Comparison of ENCODE assay signal across 23 mouse cellular contexts in the genomic region with DNA sequence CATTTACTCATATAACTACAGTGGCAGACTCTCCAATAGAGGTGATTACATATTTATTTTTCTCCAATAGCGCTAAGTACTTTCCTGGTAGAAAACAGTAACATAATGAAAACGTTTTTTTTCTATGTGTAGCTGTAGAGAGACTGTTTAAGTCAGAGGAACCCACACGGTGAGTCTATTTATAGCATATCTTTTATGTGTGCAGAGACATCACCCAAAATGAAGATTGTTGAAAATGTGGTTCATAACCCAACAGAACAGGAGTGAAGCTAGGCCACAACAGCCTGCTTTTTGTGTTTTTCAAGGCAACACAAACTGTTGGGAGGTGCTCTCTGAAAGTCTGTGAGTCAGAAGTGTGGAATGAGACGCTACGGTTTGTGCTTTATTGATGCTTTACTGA. TPM values are rescaled to one million over a fixed set of nuclear protein-coding genes. Genes with fewer than 3 reads are reported as not detected.
DNase-seq lines count a peak whose midpoint lies in the region; ATAC-seq lines count a peak whose summit lies in the region.
"Had no signal": no experiment of that assay in that cellular context is flagged by ENCODE, and none has a peak within 500 bp of the region (broad histone marks: within the 10 kb centered on the region; RNA-seq: fewer than 3 reads in every experiment).

No protein-coding gene starts in this region.

- ATAC-seq in heart, embryonic 14.5 days (ENCODE audit: insufficient number of reproducible peaks, insufficient read depth, low FRiP score, low read depth), result no peak
- peak; percentile 53 for ATAC-seq in inflammation-experienced regulatory T-cells, adult 6 months
- no peak for ATAC-seq in hindbrain, embryonic 13.5 days (ENCODE audit: low FRiP score)

- H3K9me3 ChIP-seq in heart, embryonic 14.5 days (ENCODE audit: control insufficient read depth, low read length), result no peaks in the 10 kb centered on the region
- no peaks in the 10 kb centered on the region for H3K9me3 ChIP-seq in hindbrain, embryonic 13.5 days
- H3K9me3 ChIP-seq: embryonic facial prominence, embryonic 12.5 days; heart, embryonic 13.5 days; hindbrain, embryonic 10.5 days; limb, embryonic 10.5 days; liver, embryonic 15.5 days; lung, embryonic 15.5 days; neural tube, embryonic 12.5 days had no signal

- H3K9ac ChIP-seq in heart, embryonic 14.5 days (ENCODE audit: low read length), result no peak overlapping the region
- H3K9ac ChIP-seq in hindbrain, embryonic 13.5 days, result no peak overlapping the region
- H3K9ac ChIP-seq: embryonic facial prominence, embryonic 12.5 days; heart, embryonic 13.5 days; liver, embryonic 15.5 days; lung, embryonic 15.5 days; neural tube, embryonic 12.5 days had no signal

- intact Hi-C loops in heart, postnatal 25 days (cut with DNase I), result no loop called here

- no peak for DNase-seq in heart, postnatal 25 days (ENCODE audit: low spot score)
- DNase-seq in thymus, postnatal 0 days (ENCODE audit: low spot score), result peak; percentile 69
- DNase-seq in thymus, postnatal 14 days, result no peak
- no peak for DNase-seq in layer of hippocampus, postnatal 25 days (ENCODE audit: extremely low spot score in 1 of 2, low spot score in 1 of 2)
- DNase-seq: cerebellum, adult 18-20 months; cerebellum, postnatal 25 days; kidney, adult 18-20 months; kidney, postnatal 4 days; liver; lung, postnatal 4 days; midbrain, embryonic 14.5 days; right cerebral cortex, postnatal 25 days; spleen, adult 18-20 months had no signal

- no peaks in the 10 kb centered on the region for H3K27me3 ChIP-seq in heart, embryonic 14.5 days (ENCODE audit: control insufficient read depth, insufficient read depth, low read length)
- no peaks in the 10 kb centered on the region for H3K27me3 ChIP-seq in hindbrain, embryonic 13.5 days
- H3K27me3 ChIP-seq: embryonic facial prominence, embryonic 12.5 days; heart, embryonic 13.5 days; liver, embryonic 15.5 days; lung, embryonic 15.5 days; neural tube, embryonic 12.5 days had no signal

- H3K4me3 ChIP-seq in heart, embryonic 14.5 days (ENCODE audit: control insufficient read depth in 1 of 2, insufficient read depth in 1 of 2, low read depth in 1 of 2, low read length in 2 of 2), result no peak overlapping the region
- no peak overlapping the region for H3K4me3 ChIP-seq in hindbrain, embryonic 13.5 days
- H3K4me3 ChIP-seq: embryonic facial prominence, embryonic 12.5 days; heart, embryonic 13.5 days; hindbrain, embryonic 10.5 days; limb, embryonic 10.5 days; liver, embryonic 15.5 days; lung, embryonic 15.5 days; neural tube, embryonic 12.5 days had no signal

- peaks cover 16 to 28% of the 10 kb centered on the region in 2 experiments for H3K4me1 ChIP-seq in heart, embryonic 14.5 days (ENCODE audit: control insufficient read depth in 2 of 2, insufficient read depth in 2 of 2, low read length in 2 of 2)
- no peaks in the 10 kb centered on the region for H3K4me1 ChIP-seq in hindbrain, embryonic 13.5 days (replicated peaks)
- H3K4me1 ChIP-seq: embryonic facial prominence, embryonic 12.5 days; hindbrain, embryonic 10.5 days; limb, embryonic 10.5 days; liver, embryonic 15.5 days; lung, embryonic 15.5 days; neural tube, embryonic 12.5 days had no signal

- H3K4me2 ChIP-seq in heart, embryonic 14.5 days (ENCODE audit: low read length), result no peak overlapping the region
- H3K4me2 ChIP-seq in hindbrain, embryonic 13.5 days, result no peak overlapping the region
- H3K4me2 ChIP-seq: embryonic facial prominence, embryonic 12.5 days; heart, embryonic 13.5 days; liver, embryonic 15.5 days; lung, embryonic 15.5 days; neural tube, embryonic 12.5 days had no signal

- H3K36me3 ChIP-seq in heart, embryonic 14.5 days (ENCODE audit: control insufficient read depth, insufficient read depth, low read length), result no peaks in the 10 kb centered on the region
- H3K36me3 ChIP-seq in hindbrain, embryonic 13.5 days, result no peaks in the 10 kb centered on the region
- H3K36me3 ChIP-seq: embryonic facial prominence, embryonic 12.5 days; heart, embryonic 13.5 days; hindbrain, embryonic 10.5 days; limb, embryonic 10.5 days; liver, embryonic 15.5 days; lung, embryonic 15.5 days; neural tube, embryonic 12.5 days had no signal

- H3K27ac ChIP-seq in heart, embryonic 14.5 days (replicated peaks in 1 of 2; ENCODE audit: control insufficient read depth in 1 of 2, insufficient read depth in 1 of 2, low read depth in 2 of 2, low read length in 2 of 2), result peak overlapping the region; percentile 32 to 41
- no peak overlapping the region for H3K27ac ChIP-seq in hindbrain, embryonic 13.5 days
- H3K27ac ChIP-seq: embryonic facial prominence, embryonic 12.5 days; heart, embryonic 13.5 days; hindbrain, embryonic 10.5 days; limb, embryonic 10.5 days; liver, embryonic 15.5 days; lung, embryonic 15.5 days; neural tube, embryonic 12.5 days had no signal

- WGBS in heart, embryonic 14.5 days, result 57% methylated on average over 5 of the region's 5 CpGs
- 82% methylated on average over 5 of the region's 5 CpGs for WGBS in hindbrain, embryonic 13.5 days

RNA-seq across cellular contexts. Expression of a gene that starts 24.2 kb away (rescaled TPM):
- 5.5 and 6.8 TPM in 2 replicates for polyA plus RNA-seq in heart, embryonic 14.5 days (2014; fragmentation: Nextera tagmentation; extraction: Ambion mirVana)
- 1 to 10 TPM; 8.3 to 9.5 TPM for total RNA-seq in heart, postnatal 25 days (2021)
- 5.0 and 5.3 TPM in 2 replicates for polyA plus RNA-seq in thymus, postnatal 0 days (2015; fragmentation: Nextera tagmentation; extraction: Ambion mirVana)
- 10 to 100 TPM in 1 of 3 experiments, 1 to 10 TPM in 2; 8.8 to 11.9 (median 9.4) TPM for polyA plus RNA-seq in inflammation-experienced regulatory T-cells, adult 6 months (2017; shearing (Covaris generic))
- total RNA-seq in layer of hippocampus, postnatal 25 days (2021), result 10 to 100 TPM; 57.0 to 60.2 TPM
- 7.6 and 8.4 TPM in 2 replicates for polyA plus RNA-seq in hindbrain, embryonic 13.5 days (2015; fragmentation: Nextera tagmentation; extraction: Ambion mirVana)
